Mouse (Mus musculus): ENCODE data around the gene Fgfr2. TPM values are rescaled to one million over a fixed set of nuclear protein-coding genes. Genes with fewer than 3 reads are reported as not detected.
A peak's percentile ranks its signal among the peaks of the same experiment; 100 is the strongest.

Fgfr2 gene
- total RNA-seq, 2 experiments from 2014 or later = 35.8 to 40.8 TPM

- intact Hi-C loops (cut with DNase I) = no loop called here
- DNase-seq = no peak
Observed at GRCm38 (mm10) chr7:130989371-130989770, 2133.8 kb downstream of the Fgfr2 start.

GRCm38 (mm10) chr7:130988146-130988545 lies 2135.0 kb downstream of the Fgfr2 start:
- intact Hi-C loops (cut with DNase I) = no loop called here
- no peak for DNase-seq

GRCm38 (mm10) chr7:130985716-130986115 lies 2137.4 kb downstream of the Fgfr2 start:
- intact Hi-C loops (cut with DNase I) = no loop called here
- DNase-seq = no peak

- intact Hi-C loops (cut with DNase I) = no loop called here
- no peak for DNase-seq
Observed at GRCm38 (mm10) chr7:130985193-130985592, 2138.0 kb downstream of the Fgfr2 start.

DNA sequence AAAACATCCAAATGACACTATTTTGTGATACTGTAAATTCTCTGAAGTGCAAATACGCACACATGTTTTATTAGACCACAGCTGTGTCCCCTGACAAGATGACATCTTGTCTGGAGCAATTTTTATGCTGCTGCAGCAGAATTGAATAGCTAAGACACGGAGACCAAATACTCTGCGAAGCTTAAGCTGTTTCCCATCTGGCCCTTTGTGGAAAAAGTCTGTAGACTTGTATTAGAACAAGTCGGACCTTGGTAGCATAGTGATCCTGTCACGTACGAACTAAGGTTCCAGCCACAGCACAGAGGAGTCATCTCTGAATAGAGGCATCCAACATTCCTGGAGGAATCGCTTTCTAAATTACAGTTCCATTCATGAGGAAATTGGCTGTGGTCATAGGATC lies 2138.9 kb downstream of the Fgfr2 start:
- intact Hi-C loops (cut with DNase I) = no loop called here
- no peak for DNase-seq

GRCm38 (mm10) chr7:130982881-130983280 lies 2140.3 kb downstream of the Fgfr2 start:
- no peak for DNase-seq
- intact Hi-C loops (cut with DNase I) = no loop called here

DNA sequence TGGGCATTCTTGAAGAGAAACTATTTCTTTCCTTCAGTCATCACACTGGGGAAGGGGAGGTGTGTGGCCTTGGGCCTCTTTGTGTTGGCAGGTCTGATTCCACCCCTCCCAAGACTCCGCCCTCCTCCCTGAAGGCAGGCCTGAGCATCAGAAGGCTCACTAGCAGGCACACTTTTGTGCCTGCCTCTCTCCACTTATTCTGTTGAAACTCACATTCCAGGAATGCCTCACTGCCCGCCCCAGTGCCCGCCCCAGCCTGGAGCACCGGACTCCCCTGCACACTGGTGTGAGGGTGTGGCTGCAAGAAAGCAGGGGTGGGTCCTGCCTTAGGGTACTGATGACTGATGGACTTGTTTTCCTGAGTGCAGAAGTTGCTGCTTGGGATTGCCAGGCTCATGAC lies 2140.8 kb downstream of the Fgfr2 start:
- intact Hi-C loops (cut with DNase I) = no loop called here

GRCm38 (mm10) chr7:130980130-130980529 lies 2143.0 kb downstream of the Fgfr2 start:
- intact Hi-C loops (cut with DNase I) = no loop called here
- DNase-seq = no peak

More for the DNA sequence above, 2140.8 kb downstream of the Fgfr2 start:
- no peak for DNase-seq

DNA sequence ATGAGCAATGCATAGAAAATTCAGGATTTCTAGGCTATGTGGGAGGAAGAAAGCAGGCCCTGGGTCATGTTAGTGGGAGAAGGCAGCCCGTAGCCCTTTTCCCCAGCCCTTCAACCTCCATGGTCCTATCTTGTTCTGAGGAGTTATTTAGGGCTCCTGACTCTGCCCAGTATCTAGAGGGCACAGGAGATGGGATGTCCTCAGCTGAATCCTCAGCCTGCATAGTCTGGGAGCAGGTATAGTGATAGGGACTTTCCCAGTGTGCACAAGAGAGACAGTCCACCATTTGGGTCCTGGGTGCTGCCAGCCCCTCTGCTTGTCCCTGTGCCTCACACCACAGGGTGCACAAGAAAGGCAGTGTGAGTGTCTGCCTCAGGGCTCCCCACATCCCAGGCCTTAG lies 2144.6 kb downstream of the Fgfr2 start:
- no peak for DNase-seq
- intact Hi-C loops (cut with DNase I) = no loop called here

- peak; percentile 82 for DNase-seq
- intact Hi-C loops (cut with DNase I) = no loop called here
Observed at GRCm38 (mm10) chr7:130977794-130978521, 2145.2 kb downstream of the Fgfr2 start.

DNA sequence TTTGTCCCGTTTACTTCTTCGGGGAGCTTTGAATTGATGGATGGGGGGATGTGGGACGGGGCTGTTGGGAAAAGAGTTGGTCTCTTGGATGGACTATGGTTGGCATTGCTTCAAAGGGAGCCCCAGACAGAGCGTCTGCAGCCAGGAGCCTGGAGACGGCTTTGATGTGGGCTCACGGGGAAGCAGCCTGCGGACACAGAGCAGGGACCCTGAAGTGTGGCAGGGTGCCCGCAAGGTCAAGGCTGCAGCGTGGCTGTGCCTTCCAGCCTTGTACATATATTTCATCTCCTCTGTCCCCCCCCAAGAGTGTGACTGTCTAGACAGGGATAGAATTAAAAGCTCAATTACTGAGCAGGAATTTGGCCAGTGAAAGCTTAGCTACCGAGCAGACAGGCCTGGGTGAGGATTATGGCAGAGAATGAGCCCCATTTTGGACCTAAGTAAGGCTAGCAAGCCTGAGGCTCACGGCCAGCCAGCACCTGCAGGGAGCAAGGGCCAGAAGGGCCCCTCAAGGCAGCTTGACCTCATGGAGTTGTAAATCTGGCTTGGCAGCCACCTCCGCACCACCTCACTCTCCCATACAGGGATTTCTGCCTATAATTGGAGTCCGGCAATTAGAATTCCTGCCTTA lies 2146.7 kb downstream of the Fgfr2 start:
- DNase-seq = peak; percentile 38
- intact Hi-C loops (cut with DNase I) = no loop called here

DNA sequence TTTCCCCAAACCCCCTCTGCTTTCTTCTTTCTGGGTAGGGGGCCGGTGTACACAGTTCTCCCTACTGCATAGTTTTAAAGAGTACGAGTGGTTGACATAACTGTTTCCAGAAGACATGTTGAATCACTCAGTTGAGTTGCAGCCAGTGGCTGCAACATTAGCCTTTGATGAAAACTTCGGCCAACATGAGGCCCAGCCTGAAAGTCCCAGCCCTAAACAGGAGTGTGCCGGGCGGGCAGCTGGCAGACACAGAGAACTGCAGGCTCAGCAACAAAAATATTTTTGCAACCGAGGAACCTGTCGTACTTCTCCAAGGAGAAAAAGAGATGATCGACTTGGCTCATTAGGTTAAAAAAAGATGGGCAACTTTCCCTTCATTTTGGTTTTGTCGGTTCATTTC lies 2150.4 kb downstream of the Fgfr2 start:
- intact Hi-C loops (cut with DNase I) = no loop called here

DNA sequence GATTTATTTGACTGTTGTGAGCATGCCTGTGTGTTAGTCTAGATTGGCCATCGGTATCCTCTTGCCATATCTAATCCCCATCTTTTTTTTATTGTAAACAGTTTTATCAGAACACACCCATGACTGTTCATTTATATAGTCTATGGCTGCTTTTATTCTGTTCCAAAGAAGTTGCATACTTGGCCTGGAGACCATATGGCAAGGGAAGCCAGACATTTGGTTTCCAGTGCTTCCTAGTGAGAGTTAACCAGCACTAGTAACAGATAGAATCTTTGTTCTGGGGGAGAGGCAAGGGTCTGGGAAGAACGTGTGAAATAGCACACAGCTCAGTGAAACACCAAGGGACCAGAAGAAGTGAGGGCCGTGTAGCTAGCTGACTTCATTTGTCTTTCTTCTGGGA lies 2153.6 kb downstream of the Fgfr2 start:
- intact Hi-C loops (cut with DNase I) = no loop called here
- no peak for DNase-seq

More for the DNA sequence above, 2150.4 kb downstream of the Fgfr2 start:
- no peak for DNase-seq

DNA sequence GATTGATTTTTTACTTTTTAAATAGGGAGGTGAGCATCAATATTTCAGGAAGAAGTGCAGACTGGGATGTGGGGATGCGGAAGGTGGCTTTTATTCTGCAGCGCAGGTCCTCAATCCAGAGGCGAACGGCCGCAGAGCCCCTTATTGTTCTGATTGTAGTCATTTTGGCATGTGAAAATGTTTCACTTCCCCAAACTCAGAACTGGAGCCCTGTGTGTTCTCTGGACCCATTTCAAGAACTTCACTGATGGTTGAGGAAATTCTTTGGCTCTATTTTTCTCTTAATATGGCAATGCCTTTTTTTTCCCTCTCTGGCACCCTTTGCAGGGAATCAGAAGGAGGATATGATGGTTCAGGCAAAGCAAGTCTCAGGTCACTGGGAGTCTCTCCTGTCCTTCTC lies 2154.1 kb downstream of the Fgfr2 start:
- no peak for DNase-seq
- intact Hi-C loops (cut with DNase I) = no loop called here

GRCm38 (mm10) chr7:130968537-130968936 lies 2154.6 kb downstream of the Fgfr2 start:
- no peak for DNase-seq
- intact Hi-C loops (cut with DNase I) = no loop called here

DNA sequence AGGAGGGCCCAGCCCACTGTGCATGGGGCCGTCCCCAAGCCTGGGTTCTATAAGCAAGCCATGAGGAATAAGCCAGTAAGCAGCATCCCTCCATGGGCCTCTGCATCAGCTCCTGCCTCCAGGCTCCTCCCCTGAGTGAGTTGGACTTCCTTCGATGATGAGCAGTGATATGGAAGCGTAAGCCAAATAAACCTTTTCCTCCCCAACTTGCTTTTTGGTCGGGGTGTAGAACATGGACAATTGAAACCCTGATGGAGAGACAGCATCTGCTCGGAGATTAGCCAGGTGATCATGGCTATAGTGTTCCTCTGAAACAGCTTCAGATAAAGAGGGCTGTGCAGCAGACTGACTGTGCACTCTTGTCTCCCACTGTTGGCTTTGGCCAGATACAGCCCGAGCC lies 2155.2 kb downstream of the Fgfr2 start:
- intact Hi-C loops (cut with DNase I) = no loop called here
- DNase-seq = no peak

DNA sequence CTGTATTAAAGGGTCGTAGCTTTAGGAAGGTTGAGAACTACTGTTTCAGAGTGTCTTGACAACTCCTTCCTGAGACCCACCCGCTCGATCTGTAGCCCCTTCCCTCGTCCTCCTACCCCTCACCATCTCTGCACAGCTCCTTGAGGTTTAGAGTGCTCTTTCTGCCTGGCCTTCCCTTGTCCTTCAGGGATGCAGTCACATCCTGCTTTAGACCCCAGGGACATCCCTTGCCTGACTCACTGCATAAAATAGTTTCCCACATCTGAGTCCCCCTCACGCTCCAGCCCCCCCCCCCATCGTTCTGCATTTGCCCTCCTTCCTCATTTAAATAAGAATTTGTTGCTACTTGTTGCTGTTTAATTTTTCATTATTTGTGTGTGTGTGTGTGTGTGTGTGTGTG lies 2156.3 kb downstream of the Fgfr2 start:
- DNase-seq = no peak
- intact Hi-C loops (cut with DNase I) = no loop called here

GRCm38 (mm10) chr7:130966451-130966850 lies 2156.7 kb downstream of the Fgfr2 start:
- DNase-seq = no peak
- intact Hi-C loops (cut with DNase I) = no loop called here

DNA sequence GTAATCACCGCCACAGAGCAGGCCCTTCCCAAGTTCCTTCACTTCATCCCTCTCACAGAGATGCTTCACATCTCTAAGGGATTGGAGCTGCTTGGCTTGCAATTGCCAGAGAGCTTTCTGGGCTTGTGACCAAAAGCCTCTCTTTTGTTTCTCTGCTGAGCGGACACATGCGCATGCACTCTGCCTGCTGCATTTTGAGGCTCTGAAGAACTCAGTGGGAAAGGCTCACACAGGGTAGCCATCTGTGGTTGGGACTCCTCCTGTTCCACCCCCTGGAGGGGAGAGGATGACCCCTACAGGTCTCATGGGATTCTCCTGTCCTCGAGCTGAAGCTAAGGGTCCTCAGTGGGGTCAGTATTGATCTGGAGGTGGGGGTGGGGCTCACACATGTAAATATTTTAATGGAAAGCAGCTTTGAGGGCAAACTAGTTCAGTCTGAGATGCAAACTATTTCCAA lies 2157.2 kb downstream of the Fgfr2 start:
- DNase-seq = peak; percentile 69
- intact Hi-C loops (cut with DNase I) = no loop called here

- no peak for DNase-seq
- intact Hi-C loops (cut with DNase I) = no loop called here
Observed at GRCm38 (mm10) chr7:130965396-130965795, 2157.8 kb downstream of the Fgfr2 start.

- DNase-seq = peak; percentile 80
- intact Hi-C loops (cut with DNase I) = no loop called here
Observed at GRCm38 (mm10) chr7:130964686-130965085, 2158.5 kb downstream of the Fgfr2 start.

GRCm38 (mm10) chr7:130961429-130961828 lies 2161.7 kb downstream of the Fgfr2 start:
- intact Hi-C loops (cut with DNase I) = no loop called here
- DNase-seq = no peak

All from left cerebral cortex, postnatal 4 days (tissue).